Mouse (Mus musculus): ENCODE results near the gene Hnrnpl.

DNA sequence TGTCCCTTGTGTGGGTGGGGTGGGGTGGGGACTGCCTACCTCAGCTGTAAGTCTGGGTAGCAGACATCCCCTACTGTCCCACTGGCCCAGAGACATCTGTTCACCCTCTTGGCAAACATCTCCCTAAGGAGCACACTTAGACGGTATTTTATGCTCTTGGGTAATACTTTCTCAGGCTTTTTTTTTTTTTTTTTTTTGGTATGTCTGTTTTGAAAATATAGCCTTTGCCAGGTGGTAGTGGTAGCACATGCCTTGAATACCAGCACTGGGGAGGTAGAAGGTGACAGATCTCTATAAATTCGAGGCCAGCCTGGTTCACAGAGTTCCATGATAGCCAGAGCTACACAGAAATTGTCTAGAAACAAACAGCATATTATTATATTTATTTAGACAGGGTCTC, 15.6 kb downstream of the Hnrnpl start:
- no peak for TF ChIP-seq CTCF (IDR thresholded peaks at IDR 0.05; ENCODE audit: borderline replicate concordance, extremely low read depth, insufficient read depth, insufficient read length)
- TF ChIP-seq POLR2A (IDR thresholded peaks at IDR 0.05; ENCODE audit: borderline replicate concordance, extremely low read depth, insufficient read depth, insufficient read length, poor library complexity, severe bottlenecking) = no peak
